Mouse (Mus musculus): ENCODE data around the gene 4930503B20Rik. TPM values are rescaled to one million over a fixed set of nuclear protein-coding genes. Genes with fewer than 3 reads are reported as not detected.

4930503B20Rik gene
- polyA plus RNA-seq, 1 experiment = 0.08 TPM

GRCm38 (mm10) chr3:146596387-146596786 is 54.7 kb downstream of the 4930503B20Rik start:
- DNase-seq (ENCODE audit: low read depth) = no peak

DNA sequence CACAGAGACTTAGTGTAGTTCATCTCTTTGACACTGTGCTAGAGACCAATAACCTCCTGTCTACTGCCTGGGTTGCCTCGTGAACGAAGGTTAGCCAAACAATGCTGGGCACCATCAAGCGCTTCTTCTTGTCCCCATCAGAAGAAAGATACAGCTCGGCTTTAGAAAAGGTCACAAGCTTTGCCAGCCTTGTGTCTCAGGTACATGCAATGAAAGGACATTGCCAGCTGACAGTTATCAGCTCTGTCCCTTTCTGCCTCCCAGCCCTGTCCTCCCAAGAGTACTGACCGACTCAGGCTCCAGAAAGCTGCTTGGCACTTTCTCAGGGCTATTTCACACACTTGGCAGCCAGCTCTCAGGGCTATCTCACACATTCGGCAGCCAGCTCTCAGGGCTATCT is 55.7 kb downstream of the 4930503B20Rik start:
- DNase-seq (ENCODE audit: low read depth) = no peak
- TF ChIP-seq POLR2A (IDR thresholded peaks at IDR 0.05; ENCODE audit: borderline replicate concordance, extremely low read depth, insufficient read depth, insufficient read length, poor library complexity, severe bottlenecking) (no peak), CTCF (IDR thresholded peaks at IDR 0.05; ENCODE audit: borderline replicate concordance, extremely low read depth, insufficient read depth, insufficient read length) (no peak)

More at GRCm38 (mm10) chr3:146596387-146596786, 54.7 kb downstream of the 4930503B20Rik start:
- TF ChIP-seq POLR2A (IDR thresholded peaks at IDR 0.05; ENCODE audit: borderline replicate concordance, extremely low read depth, insufficient read depth, insufficient read length, poor library complexity, severe bottlenecking) (no peak), CTCF (IDR thresholded peaks at IDR 0.05; ENCODE audit: borderline replicate concordance, extremely low read depth, insufficient read depth, insufficient read length) (no peak)

Other genes with a start within 250 kb of the 4930503B20Rik start
- gene Ssx2ip, start 246.7 kb downstream of the 4930503B20Rik start, polyA plus RNA-seq (2012; rRNA removed) = 9.5 and 12.2 TPM in 2 replicates
- 1.8 and 2.4 TPM in 2 replicates for gene Ctbs, start 201.5 kb downstream of the 4930503B20Rik start, polyA plus RNA-seq (2012; rRNA removed)
- 6.7 and 8.6 TPM in 2 replicates for gene Spata1, start 151.6 kb downstream of the 4930503B20Rik start, polyA plus RNA-seq (2012; rRNA removed)
- gene Gng5, start 151.5 kb downstream of the 4930503B20Rik start, polyA plus RNA-seq (2012; rRNA removed) = 157 and 185 TPM in 2 replicates
- gene Rpf1, start 129.9 kb downstream of the 4930503B20Rik start, polyA plus RNA-seq (2012; rRNA removed) = 33.3 and 38.0 TPM in 2 replicates
- not detected in 2 replicates for gene Uox, start 80.9 kb downstream of the 4930503B20Rik start, polyA plus RNA-seq (2012; rRNA removed)
- gene Dnase2b, start 35.7 kb downstream of the 4930503B20Rik start, polyA plus RNA-seq (2012; rRNA removed) = not detected in 2 replicates
- gene Samd13, start 34.3 kb upstream of the 4930503B20Rik start, polyA plus RNA-seq (2012; rRNA removed) = 0.26 TPM in 1 of 2 replicates, not detected in the other
- gene Prkacb, start 161.7 kb upstream of the 4930503B20Rik start, polyA plus RNA-seq (2012; rRNA removed) = 101 and 129 TPM in 2 replicates
- 7.1 and 9.3 TPM in 2 replicates for gene Ttll7, start 201.1 kb upstream of the 4930503B20Rik start, polyA plus RNA-seq (2012; rRNA removed)

Data from brain, embryonic 14.5 days (tissue).